Mouse (Mus musculus) lung, embryonic 14.5 days (tissue): ENCODE results near the gene Ahnak2. TPM values are rescaled to one million over a fixed set of nuclear protein-coding genes. Genes with fewer than 3 reads are reported as not detected.

ENCODE experiments used
- ATAC-seq: fragments of 200-750 bp; cut with Nextera tagmentation; 2 replicates; pipeline ENCODE4 v1.8.0; 2017; ENCODE audit warnings: mild to moderate bottlenecking, moderate TSS enrichment, moderate library complexity; ENCODE audit not compliant: insufficient read depth
- DNase-seq: peaks from one replicate; pipeline ENCODE4 v3.0.0-alpha.2; 2015
- H3K27ac ChIP-seq: fragments of 300-500 bp; sonication (generic); 2 replicates; pipeline ENCODE4 v1.5.1; 2014; ENCODE audit warnings: low read depth, mild to moderate bottlenecking, moderate library complexity
- H3K27me3 ChIP-seq: fragments of 300-500 bp; sonication (generic); 2 replicates; pipeline ENCODE4 v1.6.1; 2014; ENCODE audit warnings: low read length, control low read depth; ENCODE audit not compliant: insufficient read depth
- H3K36me3 ChIP-seq: fragments of 300-500 bp; sonication (generic); 2 replicates; pipeline ENCODE4 v1.6.1; 2014; ENCODE audit warnings: control low read depth; ENCODE audit not compliant: insufficient read depth
- H3K4me1 ChIP-seq: fragments of 300-500 bp; sonication (generic); 2 replicates; pipeline ENCODE4 v1.6.1; 2014; ENCODE audit warnings: antibody characterized with exemption, control low read depth; ENCODE audit not compliant: insufficient read depth
- H3K4me2 ChIP-seq: fragments of 300-500 bp; sonication (generic); 2 replicates; pipeline ENCODE4 v1.6.1; 2014; ENCODE audit warnings: mild to moderate bottlenecking
- H3K4me3 ChIP-seq: fragments of 300-500 bp; sonication (generic); 2 replicates; pipeline ENCODE4 v1.5.1; 2014; ENCODE audit warnings: low read depth, low read length
- H3K9ac ChIP-seq: fragments of 300-500 bp; sonication (generic); 2 replicates; pipeline ENCODE4 v1.6.1; 2014
- H3K9me3 ChIP-seq: fragments of 300-500 bp; sonication (generic); 2 replicates; pipeline ENCODE4 v1.6.1; 2016; ENCODE audit warnings: low read depth, low read length, control low read depth
- CTCF ChIP-seq: IDR thresholded peaks from 2 replicates; pipeline ENCODE4 v1.5.1; 2016; ENCODE audit warnings: antibody characterized with exemption, low read depth
- WGBS: fragments of 180-500 bp; shearing (Covaris S2); extraction: QIAGEN DNeasy Blood & Tissue Kit; methylation state at CpG from one replicate; pipeline ENCODE4 v1.1.7; 2014; 5-methylcytosine and 5-hydroxymethylcytosine counted together
- polyA plus RNA-seq: library from polyadenylated mRNA; unstranded; fragments of >200 nt; fragmentation: Nextera tagmentation; extraction: Ambion mirVana; gene quantifications from 2 replicates; pipeline ENCODE4 v1.2.1, GENCODE M21; 2014

Gene Ahnak2
- polyA plus RNA-seq, 1 experiment from 2014 or later: 0.61 TPM

- peaks cover 43% of the 10 kb centered on the region for H3K36me3 ChIP-seq
- under 1% methylated on average over 66 of the region's 72 CpGs for WGBS
- peak within 1 kb of the TSS; percentile 89 for H3K4me3 ChIP-seq
- peak within 1 kb of the TSS; percentile 93 for H3K27ac ChIP-seq
- H3K9ac ChIP-seq: peak within 1 kb of the TSS; percentile 98
- H3K27me3 ChIP-seq: no peaks in the 10 kb centered on the region
- H3K4me1 ChIP-seq: peaks cover 17% of the 10 kb centered on the region
- no peaks in the 10 kb centered on the region for H3K9me3 ChIP-seq
- peak; percentile 98 for ATAC-seq
- H3K4me2 ChIP-seq: peak within 1 kb of the TSS; percentile 90
- TF ChIP-seq CTCF: peak; percentile 13; the same call in 1 of the 2 replicates
- DNase-seq: peak; percentile 98
These were observed 26.9 kb upstream of the Ahnak2 start, which contains the start of gene Cdca4 for GRCm38 (mm10) chr12:112829244-112829864. TSS of gene Cdca4 (minus strand) at chr12:112829423.

- TF ChIP-seq CTCF: no peak
- H3K4me1 ChIP-seq: peaks cover 17% of the 10 kb centered on the region
- peak; percentile 15 for DNase-seq
- peak; percentile 87 for ATAC-seq
- H3K27me3 ChIP-seq: no peaks in the 10 kb centered on the region
- no peaks in the 10 kb centered on the region for H3K9me3 ChIP-seq
- H3K27ac ChIP-seq: peak overlapping the region; percentile 93
- WGBS: under 1% methylated on average over 51 of the region's 51 CpGs
- peaks cover 49% of the 10 kb centered on the region for H3K36me3 ChIP-seq
- H3K4me3 ChIP-seq: peak overlapping the region; percentile 89
- peak overlapping the region; percentile 90 for H3K4me2 ChIP-seq
- H3K9ac ChIP-seq: peak overlapping the region; percentile 98
These were observed 26.2 kb upstream of the Ahnak2 start for GRCm38 (mm10) chr12:112828501-112829243.

- H3K36me3 ChIP-seq: peaks cover 61% of the 10 kb centered on the region
- no peaks in the 10 kb centered on the region for H3K9me3 ChIP-seq
- H3K4me3 ChIP-seq: no peak overlapping the region
- peak overlapping the region; percentile 14; the same call in 1 of the 2 replicates for H3K9ac ChIP-seq
- H3K27ac ChIP-seq: no peak overlapping the region
- peaks cover 17% of the 10 kb centered on the region for H3K4me1 ChIP-seq
- WGBS: 75% methylated on average over 5 of the region's 5 CpGs
- H3K27me3 ChIP-seq: no peaks in the 10 kb centered on the region
- H3K4me2 ChIP-seq: no peak overlapping the region
- no peak for TF ChIP-seq CTCF
- DNase-seq: no peak
- no peak for ATAC-seq
These were observed 23.4 kb upstream of the Ahnak2 start for GRCm38 (mm10) chr12:112825901-112826300.

- no peak for DNase-seq
- H3K36me3 ChIP-seq: peaks cover 87% of the 10 kb centered on the region
- no peak for ATAC-seq
- H3K4me3 ChIP-seq: no peak overlapping the region
- no peaks in the 10 kb centered on the region for H3K9me3 ChIP-seq
- no peak overlapping the region; the same call in 1 of the 2 replicates for H3K9ac ChIP-seq
- TF ChIP-seq CTCF: no peak
- no peak overlapping the region for H3K4me2 ChIP-seq
- H3K27ac ChIP-seq: no peak overlapping the region
- no peaks in the 10 kb centered on the region for H3K27me3 ChIP-seq
- peaks cover 11% of the 10 kb centered on the region for H3K4me1 ChIP-seq
- 56% methylated on average over 4 of the region's 4 CpGs for WGBS
These were observed 20.8 kb upstream of the Ahnak2 start for GRCm38 (mm10) chr12:112823221-112823620.

GRCm38 (mm10) chr12:112822676-112823075, 20.2 kb upstream of the Ahnak2 start:
- DNase-seq (no peak), ATAC-seq (no peak)
- no peaks in the 10 kb centered on the region for H3K27me3 ChIP-seq
- H3K9me3 ChIP-seq: no peaks in the 10 kb centered on the region
- peaks cover 9% of the 10 kb centered on the region for H3K4me1 ChIP-seq
- peaks cover 86% of the 10 kb centered on the region for H3K36me3 ChIP-seq
- no peak for TF ChIP-seq CTCF
- H3K27ac ChIP-seq: no peak overlapping the region
- H3K4me3 ChIP-seq: no peak overlapping the region
- WGBS: 73% methylated on average over 2 of the region's 2 CpGs
- H3K9ac ChIP-seq: no peak overlapping the region; the same call in 1 of the 2 replicates
- H3K4me2 ChIP-seq: no peak overlapping the region

GRCm38 (mm10) chr12:112821974-112822373, 19.5 kb upstream of the Ahnak2 start:
- no peak overlapping the region for H3K9ac ChIP-seq
- no peak overlapping the region for H3K27ac ChIP-seq
- peaks cover 85% of the 10 kb centered on the region for H3K36me3 ChIP-seq
- 56% methylated on average over 4 of the region's 4 CpGs for WGBS
- 0 out of 2 replicates have a peak, but pooled peaks cover 4% of the 10 kb centered on the region for H3K4me1 ChIP-seq
- no peaks in the 10 kb centered on the region for H3K9me3 ChIP-seq
- no peak for TF ChIP-seq CTCF
- ATAC-seq (no peak), DNase-seq (no peak)
- H3K4me3 ChIP-seq: no peak overlapping the region
- no peaks in the 10 kb centered on the region for H3K27me3 ChIP-seq
- no peak overlapping the region for H3K4me2 ChIP-seq

- no peaks in the 10 kb centered on the region for H3K4me1 ChIP-seq
- H3K4me3 ChIP-seq: no peak overlapping the region
- no peak overlapping the region for H3K9ac ChIP-seq
- no peak for TF ChIP-seq CTCF
- no peaks in the 10 kb centered on the region for H3K27me3 ChIP-seq
- H3K4me2 ChIP-seq: no peak overlapping the region
- 50% methylated on average over 1 of the region's 1 CpGs for WGBS
- DNase-seq (no peak), ATAC-seq (no peak)
- H3K27ac ChIP-seq: no peak overlapping the region
- peaks cover 84% of the 10 kb centered on the region for H3K36me3 ChIP-seq
- no peaks in the 10 kb centered on the region for H3K9me3 ChIP-seq
These were observed 18.8 kb upstream of the Ahnak2 start for GRCm38 (mm10) chr12:112821216-112821615.
